Mouse (Mus musculus) limb, embryonic 12.5 days (tissue): ENCODE results near the gene Tanc2. TPM values are rescaled to one million over a fixed set of nuclear protein-coding genes. Genes with fewer than 3 reads are reported as not detected.

ENCODE experiments used
- ATAC-seq: fragments of 200-750 bp; cut with Nextera tagmentation; 2 replicates; pipeline ENCODE4 v1.8.0; 2017; ENCODE audit warnings: low read depth, moderate TSS enrichment; ENCODE audit not compliant: insufficient number of reproducible peaks, insufficient read depth, low FRiP score, low TSS enrichment
- H3K27ac ChIP-seq: fragments of 300-500 bp; sonication (generic); 2 replicates; pipeline ENCODE4 v1.5.1; 2016; ENCODE audit warnings: mild to moderate bottlenecking, moderate library complexity
- H3K27me3 ChIP-seq: fragments of 300-500 bp; sonication (generic); 2 replicates; pipeline ENCODE4 v1.6.1; 2016; ENCODE audit warnings: mild to moderate bottlenecking, moderate library complexity
- H3K36me3 ChIP-seq: fragments of 300-500 bp; sonication (generic); 2 replicates; pipeline ENCODE4 v1.6.1; 2016; ENCODE audit warnings: mild to moderate bottlenecking, moderate library complexity
- H3K4me1 ChIP-seq: fragments of 300-500 bp; sonication (generic); replicated peaks from 2 replicates; pipeline ENCODE4 v1.6.1; 2016
- H3K4me2 ChIP-seq: fragments of 300-500 bp; sonication (generic); 2 replicates; pipeline ENCODE4 v1.6.1; 2016; ENCODE audit warnings: mild to moderate bottlenecking, moderate library complexity
- H3K4me3 ChIP-seq: fragments of 300-500 bp; sonication (generic); replicated peaks from 2 replicates; pipeline ENCODE4 v1.5.1; 2016; ENCODE audit warnings: mild to moderate bottlenecking
- H3K9ac ChIP-seq: fragments of 300-500 bp; sonication (generic); replicated peaks from 2 replicates; pipeline ENCODE4 v1.6.1; 2016; ENCODE audit warnings: mild to moderate bottlenecking, moderate library complexity
- H3K9me3 ChIP-seq: fragments of 300-500 bp; sonication (generic); 2 replicates; pipeline ENCODE4 v1.6.1; 2016; ENCODE audit warnings: mild to moderate bottlenecking, moderate library complexity
- WGBS: fragments of 180-500 bp; shearing (Covaris S2); methylation state at CpG from one replicate; pipeline ENCODE4 v1.1.7; 2016; 5-methylcytosine and 5-hydroxymethylcytosine counted together
- polyA plus RNA-seq: library from polyadenylated mRNA; unstranded; fragments of >200 nt; fragmentation: Nextera tagmentation; extraction: Ambion mirVana; gene quantifications from 2 replicates; pipeline ENCODE4 v1.2.1, GENCODE M21; 2016

The Tanc2 gene
- polyA plus RNA-seq, 1 experiment from 2014 or later, result 8.5 TPM

GRCm38 (mm10) chr11:105941973-105942372 lies 352.2 kb downstream of the Tanc2 start:
- peaks cover 25% of the 10 kb centered on the region for H3K27me3 ChIP-seq
- no peak overlapping the region for H3K9ac ChIP-seq
- WGBS, result 53% methylated on average over 8 of the region's 8 CpGs
- H3K4me3 ChIP-seq, result no peak overlapping the region
- H3K9me3 ChIP-seq, result no peaks in the 10 kb centered on the region
- no peaks in the 10 kb centered on the region for H3K36me3 ChIP-seq
- no peak overlapping the region for H3K4me2 ChIP-seq
- no peak for ATAC-seq
- no peak overlapping the region for H3K27ac ChIP-seq
- H3K4me1 ChIP-seq, result peaks cover 24% of the 10 kb centered on the region

DNA sequence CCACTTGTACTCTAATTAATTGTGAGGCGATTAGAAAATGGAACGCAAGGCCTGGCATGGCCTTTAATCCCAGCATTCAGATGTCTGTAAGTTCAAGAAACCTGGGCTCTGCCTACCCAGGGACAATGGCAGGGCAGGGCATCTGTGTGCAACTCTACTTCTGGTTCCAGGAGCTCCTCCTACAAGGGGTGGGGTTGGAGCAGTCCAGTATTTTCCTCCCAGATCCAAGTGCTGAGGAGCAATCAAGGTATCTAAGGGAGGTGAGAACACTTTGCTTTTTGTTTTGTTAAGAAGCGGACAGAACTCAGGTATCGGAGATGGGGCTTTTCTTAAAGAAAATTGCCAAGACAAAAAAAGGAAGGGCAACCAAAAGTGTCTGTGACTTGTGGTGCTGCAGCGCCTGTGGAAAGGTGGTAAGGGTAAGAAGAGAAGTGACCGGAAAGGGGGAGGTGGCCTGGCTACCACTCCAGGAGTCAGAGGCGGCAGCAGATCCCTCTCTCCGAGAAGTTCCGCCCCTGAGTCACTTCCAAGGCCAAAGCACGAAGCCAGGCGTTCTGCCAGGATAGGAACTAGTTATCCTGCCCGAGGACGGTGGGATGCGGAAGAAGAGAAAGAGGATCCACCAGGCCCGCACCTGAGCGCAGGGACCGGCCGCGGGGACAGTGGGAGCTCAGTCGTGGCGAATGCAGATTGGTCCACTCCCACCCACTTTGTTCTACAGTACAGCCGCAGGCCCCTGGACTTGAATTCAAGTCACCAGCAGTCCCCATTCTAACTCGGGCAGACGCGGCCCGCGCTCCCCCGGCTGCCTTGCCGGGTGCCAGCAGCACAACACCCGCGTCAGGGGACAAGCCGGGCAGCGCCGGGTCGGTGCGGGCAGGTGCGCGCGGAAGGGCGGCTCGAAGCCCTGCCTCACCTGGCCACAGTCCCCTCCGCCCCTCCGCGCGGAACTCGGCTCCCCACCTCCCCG lies 353.6 kb downstream of the Tanc2 start:
- peaks cover 25% of the 10 kb centered on the region for H3K27me3 ChIP-seq
- H3K9ac ChIP-seq, result peak overlapping the region; percentile 64
- peaks cover 24% of the 10 kb centered on the region for H3K4me1 ChIP-seq
- H3K4me3 ChIP-seq, result peak overlapping the region; percentile 72
- H3K36me3 ChIP-seq, result no peaks in the 10 kb centered on the region
- 0 out of 2 replicates have a peak overlapping the region, but pooled peaks have one; percentile 17 for H3K27ac ChIP-seq
- H3K4me2 ChIP-seq, result peak overlapping the region; percentile 97
- WGBS, result 5% methylated on average over 47 of the region's 47 CpGs
- 0 out of 2 replicates have a peak, but pooled peaks have one; percentile 27 for ATAC-seq
- H3K9me3 ChIP-seq, result no peaks in the 10 kb centered on the region

- Histone ChIP-seq H3K36me3 (no peaks in the 10 kb centered on the region), H3K27me3 (peaks cover 25% of the 10 kb centered on the region), H3K4me2 (peak overlapping the region; percentile 97), H3K4me1 (peaks cover 24% of the 10 kb centered on the region), H3K27ac (0 out of 2 replicates have a peak overlapping the region, but pooled peaks have one; percentile 17), H3K9ac (peak overlapping the region; percentile 64), H3K9me3 (no peaks in the 10 kb centered on the region), H3K4me3 (peak overlapping the region; percentile 72)
- ATAC-seq, result 0 out of 2 replicates have a peak, but pooled peaks have one; percentile 27
- WGBS, result under 1% methylated on average over 59 of the region's 59 CpGs
Observed at GRCm38 (mm10) chr11:105944126-105944621, 354.4 kb downstream of the Tanc2 start.

GRCm38 (mm10) chr11:105944770-105945672 lies 355.2 kb downstream of the Tanc2 start:
- Histone ChIP-seq H3K36me3 (no peaks in the 10 kb centered on the region), H3K4me2 (peak overlapping the region; percentile 97), H3K27ac (no peak overlapping the region), H3K4me1 (peaks cover 24% of the 10 kb centered on the region), H3K9me3 (no peaks in the 10 kb centered on the region), H3K27me3 (peaks cover 25% of the 10 kb centered on the region), H3K4me3 (peak overlapping the region; percentile 72), H3K9ac (no peak overlapping the region)
- ATAC-seq, result no peak
- 84% methylated on average over 16 of the region's 16 CpGs for WGBS

DNA sequence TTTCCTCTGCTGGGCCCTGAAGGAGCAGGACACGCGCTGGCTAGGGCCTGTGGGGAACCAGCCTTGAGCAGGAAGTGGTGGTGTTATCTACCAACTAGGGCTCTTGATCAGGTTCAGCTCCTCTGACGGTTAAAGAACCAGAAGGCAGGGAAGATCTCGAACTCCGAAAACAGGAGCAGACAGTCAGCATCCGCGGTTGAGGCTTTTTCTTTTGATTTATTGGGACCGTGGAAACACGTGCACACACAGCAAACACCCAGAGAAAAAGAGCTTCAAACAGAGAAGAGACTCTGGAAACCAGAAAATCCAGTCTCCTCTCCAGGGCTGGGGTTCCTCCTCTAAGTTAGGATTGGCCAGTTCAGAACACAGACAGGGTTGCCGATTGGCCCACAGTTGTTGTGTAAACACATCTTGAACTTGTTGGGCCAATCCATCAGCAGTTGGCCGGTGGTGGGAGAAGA lies 356.9 kb downstream of the Tanc2 start:
- Histone ChIP-seq H3K36me3 (no peaks in the 10 kb centered on the region), H3K4me3 (no peak overlapping the region), H3K4me1 (peaks cover 25% of the 10 kb centered on the region), H3K4me2 (no peak overlapping the region), H3K27ac (no peak overlapping the region), H3K9ac (no peak overlapping the region), H3K27me3 (peaks cover 25% of the 10 kb centered on the region), H3K9me3 (no peaks in the 10 kb centered on the region)
- ATAC-seq, result no peak
- WGBS, result 40% methylated on average over 11 of the region's 11 CpGs

DNA sequence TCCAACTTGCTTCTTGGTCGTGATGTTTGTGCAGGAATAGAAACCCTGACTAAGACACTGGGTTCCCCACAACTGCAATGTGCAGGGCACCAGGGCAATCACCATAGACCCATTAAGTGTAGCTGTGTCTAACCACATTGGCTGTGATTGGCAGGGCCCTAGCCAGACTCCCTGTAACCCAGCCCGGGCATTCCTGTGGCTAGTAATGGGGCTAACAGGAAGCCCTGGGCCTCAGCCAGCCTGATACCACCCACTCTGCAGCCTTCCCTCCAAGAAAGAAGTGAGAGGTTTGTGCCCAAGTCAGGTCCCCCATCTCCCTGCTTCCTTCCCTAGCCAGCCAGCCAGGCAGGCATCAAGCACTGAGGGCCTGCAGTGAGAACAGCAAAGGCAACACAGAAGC lies 358.5 kb downstream of the Tanc2 start:
- Histone ChIP-seq H3K4me2 (no peak overlapping the region), H3K36me3 (no peaks in the 10 kb centered on the region), H3K4me3 (no peak overlapping the region), H3K4me1 (peaks cover 22% of the 10 kb centered on the region), H3K27ac (no peak overlapping the region), H3K27me3 (peaks cover 16% of the 10 kb centered on the region), H3K9ac (no peak overlapping the region), H3K9me3 (no peaks in the 10 kb centered on the region)
- ATAC-seq, result no peak
- WGBS, result 67% methylated on average over 2 of the region's 2 CpGs

DNA sequence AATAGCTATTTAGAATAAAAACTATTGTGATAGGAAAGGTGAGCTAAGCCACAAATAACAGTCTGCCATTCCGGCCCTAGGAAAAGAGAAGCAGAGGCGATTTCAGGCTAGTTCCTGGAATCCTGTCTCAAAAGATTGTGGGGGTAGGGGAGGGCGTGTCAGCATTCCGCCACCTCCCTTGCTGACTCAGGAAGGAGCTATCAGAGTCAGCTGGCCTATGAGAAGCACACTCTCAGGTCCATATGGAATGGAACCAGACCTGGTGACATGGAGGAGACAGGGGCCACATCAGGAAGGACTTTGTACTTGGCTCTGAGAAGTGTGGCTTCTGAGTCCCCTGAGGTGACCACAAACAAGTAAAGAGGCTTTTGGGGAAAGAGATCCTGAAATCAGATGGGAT lies 360.7 kb downstream of the Tanc2 start:
- no peaks in the 10 kb centered on the region for H3K36me3 ChIP-seq
- H3K27me3 ChIP-seq, result no peaks in the 10 kb centered on the region
- no peak overlapping the region for H3K4me2 ChIP-seq
- H3K27ac ChIP-seq, result no peak overlapping the region
- no peak overlapping the region for H3K4me3 ChIP-seq
- ATAC-seq, result no peak
- peaks cover 9% of the 10 kb centered on the region for H3K4me1 ChIP-seq
- 67% methylated on average over 4 of the region's 4 CpGs for WGBS
- H3K9ac ChIP-seq, result no peak overlapping the region
- H3K9me3 ChIP-seq, result no peaks in the 10 kb centered on the region

DNA sequence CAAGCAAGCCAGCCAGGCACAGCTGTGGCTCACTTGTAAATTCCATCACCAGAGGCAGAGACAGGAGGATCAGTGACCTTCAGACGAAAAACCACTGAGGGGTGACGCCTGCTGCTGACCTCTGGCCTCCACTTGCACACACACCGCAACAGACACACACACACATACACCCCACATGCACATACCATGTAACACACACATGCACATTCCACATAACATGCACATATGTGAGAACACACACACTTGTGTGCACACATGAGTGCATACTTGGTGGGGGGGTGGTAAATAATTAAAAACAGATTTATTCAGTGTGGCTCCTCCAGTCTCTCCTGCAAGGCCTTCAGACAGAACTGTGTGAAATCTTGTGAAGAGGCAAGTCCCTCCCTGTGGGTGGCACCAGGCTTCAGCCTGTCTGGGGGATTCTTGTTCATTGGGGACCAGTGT lies 361.8 kb downstream of the Tanc2 start:
- Histone ChIP-seq H3K4me3 (no peak overlapping the region), H3K9me3 (no peaks in the 10 kb centered on the region), H3K9ac (peak overlapping the region; percentile 40; the same call in 1 of the 2 replicates), H3K36me3 (no peaks in the 10 kb centered on the region), H3K4me1 (peaks cover 9% of the 10 kb centered on the region), H3K4me2 (no peak overlapping the region), H3K27ac (no peak overlapping the region), H3K27me3 (no peaks in the 10 kb centered on the region)
- no peak; the same call in 1 of the 2 replicates for ATAC-seq
- 25% methylated on average over 3 of the region's 3 CpGs for WGBS

GRCm38 (mm10) chr11:105952111-105952510 lies 362.3 kb downstream of the Tanc2 start:
- no peaks in the 10 kb centered on the region for H3K36me3 ChIP-seq
- no peak overlapping the region for H3K9ac ChIP-seq
- H3K4me2 ChIP-seq, result no peak overlapping the region
- H3K4me1 ChIP-seq, result peaks cover 9% of the 10 kb centered on the region
- no peak overlapping the region for H3K27ac ChIP-seq
- H3K27me3 ChIP-seq, result no peaks in the 10 kb centered on the region
- H3K4me3 ChIP-seq, result no peak overlapping the region
- 87% methylated on average over 9 of the region's 9 CpGs for WGBS
- no peak for ATAC-seq
- H3K9me3 ChIP-seq, result no peaks in the 10 kb centered on the region

GRCm38 (mm10) chr11:105952911-105953386 lies 363.2 kb downstream of the Tanc2 start, which contains the start of gene Cyb561:
TSS of gene Cyb561 (minus strand) at chr11:105953336.
- WGBS, result 73% methylated on average over 12 of the region's 12 CpGs
- H3K4me1 ChIP-seq, result peaks cover 9% of the 10 kb centered on the region
- H3K27me3 ChIP-seq, result no peaks in the 10 kb centered on the region
- H3K9ac ChIP-seq, result no peak within 1 kb of the TSS
- H3K36me3 ChIP-seq, result no peaks in the 10 kb centered on the region
- no peak within 1 kb of the TSS for H3K4me3 ChIP-seq
- H3K9me3 ChIP-seq, result no peaks in the 10 kb centered on the region
- H3K4me2 ChIP-seq, result no peak within 1 kb of the TSS
- H3K27ac ChIP-seq, result no peak within 1 kb of the TSS
- ATAC-seq, result no peak
